Mouse (Mus musculus): ENCODE measurements around the gene Rbm34. TPM values are rescaled to one million over a fixed set of nuclear protein-coding genes. Genes with fewer than 3 reads are reported as not detected.

Gene Rbm34
- 32.0 and 38.4 TPM in 2 replicates for polyA plus RNA-seq (2014; fragmentation: Nextera tagmentation; extraction: Ambion mirVana)

- H3K36me3 ChIP-seq (ENCODE audit: control insufficient read depth, insufficient read depth, low read length): peaks cover 5% of the 10 kb centered on the region; the same call in 1 of the 2 replicates
- DNase-seq (ENCODE audit: low spot score, missing footprints) (peak; percentile 99), ATAC-seq (ENCODE audit: low FRiP score) (peak; percentile 98)
- H3K27ac ChIP-seq (ENCODE audit: low read depth, low read length): peak within 1 kb of the TSS; percentile 50; the same call in 1 of the 2 replicates
- 1% methylated on average over 49 of the region's 50 CpGs for WGBS
- no peaks in the 10 kb centered on the region for H3K27me3 ChIP-seq (ENCODE audit: control insufficient read depth, insufficient read depth, low read length)
- H3K9me3 ChIP-seq (ENCODE audit: control insufficient read depth, low read length): no peaks in the 10 kb centered on the region
- peak within 1 kb of the TSS; percentile 87 for H3K9ac ChIP-seq (ENCODE audit: low read length)
- peak within 1 kb of the TSS; percentile 95 for H3K4me3 ChIP-seq (ENCODE audit: low read depth, low read length)
- H3K4me1 ChIP-seq (ENCODE audit: control insufficient read depth, insufficient read depth, low read length): peaks cover 7% of the 10 kb centered on the region
- H3K4me2 ChIP-seq: peak within 1 kb of the TSS; percentile 79
These were observed at the start of gene Rbm34 for GRCm38 (mm10) chr8:126970579-126971313. Gene Rbm34, minus strand, starts transcription at chr8:126971071.

GRCm38 (mm10) chr8:127011668-127012067 lies 40.8 kb upstream of the Rbm34 start:
- 61% methylated on average over 9 of the region's 9 CpGs for WGBS

DNA sequence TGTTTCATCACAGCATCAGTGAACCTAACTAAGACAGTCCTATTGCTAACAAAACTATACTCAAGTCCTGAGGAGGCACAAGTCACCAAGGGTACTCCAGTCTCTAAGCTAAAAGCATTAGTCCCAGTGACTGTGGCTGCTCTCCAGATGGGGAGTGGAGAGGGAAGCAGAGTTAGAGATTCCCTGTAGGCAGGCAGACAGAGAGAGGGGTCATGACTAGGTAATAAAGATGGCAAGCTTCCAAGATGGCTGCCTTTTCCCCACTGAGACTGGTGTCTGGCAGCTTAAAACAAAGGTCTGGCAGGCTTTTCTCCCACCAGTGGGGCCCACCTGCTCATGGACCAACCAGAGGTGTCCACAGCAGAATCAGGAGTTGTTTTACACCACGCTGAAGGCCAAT lies 23.6 kb upstream of the Rbm34 start:
- WGBS: 60% methylated on average over 1 of the region's 1 CpGs
- Histone ChIP-seq H3K4me1 (ENCODE audit: control insufficient read depth, insufficient read depth, low read length) (no peaks in the 10 kb centered on the region), H3K4me2 (no peak overlapping the region), H3K4me3 (ENCODE audit: low read depth, low read length) (no peak overlapping the region), H3K27me3 (ENCODE audit: control insufficient read depth, insufficient read depth, low read length) (no peaks in the 10 kb centered on the region), H3K9me3 (ENCODE audit: control insufficient read depth, low read length) (no peaks in the 10 kb centered on the region), H3K27ac (ENCODE audit: low read depth, low read length) (no peak overlapping the region), H3K36me3 (ENCODE audit: control insufficient read depth, insufficient read depth, low read length) (no peaks in the 10 kb centered on the region), H3K9ac (ENCODE audit: low read length) (no peak overlapping the region)
- DNase-seq (ENCODE audit: low spot score, missing footprints) (peak; percentile 67), ATAC-seq (ENCODE audit: low FRiP score) (no peak)

More at GRCm38 (mm10) chr8:127011668-127012067, 40.8 kb upstream of the Rbm34 start:
- no peak for DNase-seq (ENCODE audit: low spot score, missing footprints)
- Histone ChIP-seq H3K4me2 (no peak overlapping the region), H3K4me3 (ENCODE audit: low read depth, low read length) (no peak overlapping the region), H3K36me3 (ENCODE audit: control insufficient read depth, insufficient read depth, low read length) (no peaks in the 10 kb centered on the region), H3K27ac (ENCODE audit: low read depth, low read length) (no peak overlapping the region), H3K4me1 (ENCODE audit: control insufficient read depth, insufficient read depth, low read length) (no peaks in the 10 kb centered on the region), H3K9ac (ENCODE audit: low read length) (no peak overlapping the region), H3K9me3 (ENCODE audit: control insufficient read depth, low read length) (no peaks in the 10 kb centered on the region), H3K27me3 (ENCODE audit: control insufficient read depth, insufficient read depth, low read length) (no peaks in the 10 kb centered on the region)
- no peak for ATAC-seq (ENCODE audit: low FRiP score)

- H3K4me3 ChIP-seq (ENCODE audit: low read depth, low read length): no peak overlapping the region
- no peak overlapping the region for H3K27ac ChIP-seq (ENCODE audit: low read depth, low read length)
- no peaks in the 10 kb centered on the region for H3K36me3 ChIP-seq (ENCODE audit: control insufficient read depth, insufficient read depth, low read length)
- H3K4me1 ChIP-seq (ENCODE audit: control insufficient read depth, insufficient read depth, low read length): no peaks in the 10 kb centered on the region
- 72% methylated on average over 5 of the region's 5 CpGs for WGBS
- no peaks in the 10 kb centered on the region for H3K27me3 ChIP-seq (ENCODE audit: control insufficient read depth, insufficient read depth, low read length)
- H3K9me3 ChIP-seq (ENCODE audit: control insufficient read depth, low read length): no peaks in the 10 kb centered on the region
- H3K9ac ChIP-seq (ENCODE audit: low read length): no peak overlapping the region
- ATAC-seq (ENCODE audit: low FRiP score) (no peak), DNase-seq (ENCODE audit: low spot score, missing footprints) (peak; percentile 57)
- no peak overlapping the region for H3K4me2 ChIP-seq
These were observed 18.7 kb upstream of the Rbm34 start for GRCm38 (mm10) chr8:126989363-126990153.

DNA sequence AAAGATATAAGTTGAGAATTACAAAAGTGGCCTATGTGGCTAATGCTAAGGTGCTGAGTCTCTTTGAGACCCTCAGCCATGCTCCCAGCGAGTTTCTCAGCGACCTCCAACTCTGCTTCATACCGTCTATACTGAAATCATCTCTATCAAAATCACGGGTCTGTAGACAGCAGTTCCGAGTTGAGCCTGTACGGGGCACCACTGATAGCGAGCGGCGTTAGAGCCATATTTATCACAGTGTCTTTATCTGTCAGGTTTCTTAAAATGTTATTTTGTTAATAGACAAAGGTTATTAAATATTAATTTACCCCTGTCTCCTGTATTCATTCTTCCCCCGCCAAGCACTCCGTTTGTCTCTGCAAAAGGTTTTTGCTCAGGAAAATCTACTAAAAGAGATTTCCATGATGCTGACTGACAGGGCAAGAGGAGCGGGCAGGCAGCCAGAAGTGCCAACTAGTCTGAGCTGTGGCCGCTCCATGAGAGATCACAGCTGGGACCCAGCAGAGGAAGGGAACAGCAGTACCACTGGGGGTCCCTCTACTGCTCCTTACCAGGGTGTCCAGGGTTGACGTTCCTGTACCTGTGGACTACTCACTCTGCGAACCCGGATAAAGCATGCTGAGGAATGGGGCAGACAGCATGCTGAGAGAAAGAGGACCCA lies 17.6 kb upstream of the Rbm34 start:
- no peak overlapping the region for H3K27ac ChIP-seq (ENCODE audit: low read depth, low read length)
- no peak for ATAC-seq (ENCODE audit: low FRiP score)
- H3K9ac ChIP-seq (ENCODE audit: low read length): no peak overlapping the region
- H3K4me3 ChIP-seq (ENCODE audit: low read depth, low read length): no peak overlapping the region
- H3K4me2 ChIP-seq: no peak overlapping the region
- H3K27me3 ChIP-seq (ENCODE audit: control insufficient read depth, insufficient read depth, low read length): no peaks in the 10 kb centered on the region
- H3K9me3 ChIP-seq (ENCODE audit: control insufficient read depth, low read length): no peaks in the 10 kb centered on the region
- WGBS: 61% methylated on average over 16 of the region's 16 CpGs
- H3K4me1 ChIP-seq (ENCODE audit: control insufficient read depth, insufficient read depth, low read length): no peaks in the 10 kb centered on the region
- no peaks in the 10 kb centered on the region for H3K36me3 ChIP-seq (ENCODE audit: control insufficient read depth, insufficient read depth, low read length)
- peak; percentile 83 for DNase-seq (ENCODE audit: low spot score, missing footprints)

DNA sequence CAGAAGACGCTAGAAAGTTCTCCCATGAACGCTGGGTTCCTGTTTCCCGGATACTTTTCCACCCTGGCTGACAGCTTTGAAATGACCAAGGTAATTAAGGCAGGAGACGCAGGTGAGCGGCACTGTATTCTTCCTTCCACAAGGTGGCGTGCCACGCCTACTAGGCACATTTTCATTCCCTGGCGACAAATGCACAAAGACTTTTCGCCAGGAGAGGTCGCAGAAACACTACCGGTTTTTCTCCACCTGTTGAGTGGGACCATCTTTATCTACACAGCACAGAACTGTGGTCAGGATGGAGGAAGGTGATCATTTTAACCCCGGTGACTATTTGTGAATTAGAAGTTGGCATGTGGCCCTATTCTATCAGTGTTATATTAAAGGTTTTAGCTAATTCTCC lies 15.6 kb upstream of the Rbm34 start:
- DNase-seq (ENCODE audit: low spot score, missing footprints): peak; percentile 97
- Histone ChIP-seq H3K36me3 (ENCODE audit: control insufficient read depth, insufficient read depth, low read length) (no peaks in the 10 kb centered on the region), H3K4me1 (ENCODE audit: control insufficient read depth, insufficient read depth, low read length) (no peaks in the 10 kb centered on the region), H3K27ac (ENCODE audit: low read depth, low read length) (no peak overlapping the region), H3K27me3 (ENCODE audit: control insufficient read depth, insufficient read depth, low read length) (no peaks in the 10 kb centered on the region), H3K4me3 (ENCODE audit: low read depth, low read length) (no peak overlapping the region), H3K4me2 (no peak overlapping the region), H3K9me3 (ENCODE audit: control insufficient read depth, low read length) (no peaks in the 10 kb centered on the region), H3K9ac (ENCODE audit: low read length) (no peak overlapping the region)
- 4% methylated on average over 12 of the region's 12 CpGs for WGBS
- peak; percentile 64 for ATAC-seq (ENCODE audit: low FRiP score)

DNA sequence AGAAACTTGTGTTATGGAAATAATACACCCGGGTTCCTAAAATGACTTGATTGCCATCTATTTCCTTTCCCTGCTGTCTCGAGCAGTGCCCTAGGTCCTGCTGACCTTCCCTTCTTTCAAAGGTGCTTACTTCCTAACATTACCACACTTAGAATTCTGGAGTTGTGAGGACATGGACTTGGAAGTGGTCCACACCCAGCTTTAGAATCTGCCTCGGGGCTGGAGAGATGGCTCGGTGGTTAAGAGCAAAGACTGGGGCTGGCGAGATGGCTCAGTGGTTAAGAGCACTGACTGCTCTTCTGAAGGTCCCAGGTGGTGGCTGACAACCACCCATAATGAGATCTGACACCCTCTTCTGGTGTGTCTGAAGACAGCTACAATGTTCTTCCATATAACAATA lies 9.2 kb upstream of the Rbm34 start:
- Histone ChIP-seq H3K27ac (ENCODE audit: low read depth, low read length) (no peak overlapping the region), H3K27me3 (ENCODE audit: control insufficient read depth, insufficient read depth, low read length) (0 out of 2 replicates have a peak, but pooled peaks cover 2% of the 10 kb centered on the region), H3K4me2 (no peak overlapping the region), H3K9me3 (ENCODE audit: control insufficient read depth, low read length) (no peaks in the 10 kb centered on the region), H3K36me3 (ENCODE audit: control insufficient read depth, insufficient read depth, low read length) (no peaks in the 10 kb centered on the region), H3K4me1 (ENCODE audit: control insufficient read depth, insufficient read depth, low read length) (no peaks in the 10 kb centered on the region), H3K9ac (ENCODE audit: low read length) (no peak overlapping the region), H3K4me3 (ENCODE audit: low read depth, low read length) (no peak overlapping the region)
- DNase-seq (ENCODE audit: low spot score, missing footprints) (peak; percentile 41), ATAC-seq (ENCODE audit: low FRiP score) (no peak)
- WGBS: 79% methylated on average over 5 of the region's 5 CpGs

DNA sequence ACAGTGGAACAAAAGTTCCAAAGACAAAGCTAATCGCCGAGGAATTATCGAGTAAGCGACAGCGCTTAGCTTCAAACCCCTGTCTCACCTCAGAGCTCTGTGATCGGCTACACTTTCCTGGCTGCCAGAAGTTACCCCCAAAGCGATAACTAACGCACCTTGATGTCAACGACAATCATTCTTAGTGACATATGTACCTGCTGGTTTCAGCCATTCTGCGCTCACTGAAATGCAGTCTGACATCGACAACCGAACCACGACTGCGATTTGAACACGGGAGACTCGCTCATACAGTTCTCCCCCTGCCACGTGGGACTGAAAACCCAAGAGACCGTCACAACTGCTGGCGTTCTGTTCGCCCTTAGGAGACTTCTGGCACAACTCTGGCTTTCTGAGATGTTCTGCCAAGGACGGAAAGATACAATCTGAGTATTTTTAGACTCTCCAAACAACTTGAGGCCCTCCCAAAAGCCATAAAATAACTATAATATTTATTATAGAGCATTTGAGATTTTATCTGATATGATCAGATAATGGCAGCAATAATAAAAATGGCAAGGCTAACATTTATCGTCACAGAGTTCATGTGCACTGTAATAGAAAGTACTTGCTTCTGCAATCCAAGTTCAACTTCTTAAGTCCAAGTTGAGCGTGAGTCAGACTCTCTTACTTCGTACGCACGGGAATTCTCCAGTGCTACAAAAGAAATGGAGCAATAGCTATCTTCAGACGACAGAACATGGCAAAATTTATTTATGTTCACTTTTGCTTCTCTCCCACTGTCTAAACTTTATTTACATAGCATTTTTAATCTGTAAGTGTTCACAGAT lies 8.4 kb upstream of the Rbm34 start:
- Histone ChIP-seq H3K4me1 (ENCODE audit: control insufficient read depth, insufficient read depth, low read length) (no peaks in the 10 kb centered on the region), H3K36me3 (ENCODE audit: control insufficient read depth, insufficient read depth, low read length) (no peaks in the 10 kb centered on the region), H3K9ac (ENCODE audit: low read length) (no peak overlapping the region), H3K27ac (ENCODE audit: low read depth, low read length) (no peak overlapping the region), H3K4me2 (peak overlapping the region; percentile 8; the same call in 1 of the 2 replicates), H3K4me3 (ENCODE audit: low read depth, low read length) (peak overlapping the region; percentile 11; the same call in 1 of the 2 replicates), H3K9me3 (ENCODE audit: control insufficient read depth, low read length) (no peaks in the 10 kb centered on the region), H3K27me3 (ENCODE audit: control insufficient read depth, insufficient read depth, low read length) (0 out of 2 replicates have a peak, but pooled peaks cover 2% of the 10 kb centered on the region)
- DNase-seq (ENCODE audit: low spot score, missing footprints) (peak; percentile 90), ATAC-seq (ENCODE audit: low FRiP score) (no peak)
- 29% methylated on average over 27 of the region's 27 CpGs for WGBS

Measured in midbrain, embryonic 11.5 days (tissue).